Mouse (Mus musculus) cerebellum, adult (tissue): Measurements from ENCODE around the gene Extl1.

ENCODE experiments used
- ATAC-seq: cut with Nextera tagmentation; 2 replicates; pipeline ENCODE4 v1.9.2; 2017; ENCODE audit warnings: mild to moderate bottlenecking, moderate library complexity, mixed read lengths; ENCODE audit not compliant: insufficient number of reproducible peaks, low FRiP score, low TSS enrichment

The Extl1 gene

DNA sequence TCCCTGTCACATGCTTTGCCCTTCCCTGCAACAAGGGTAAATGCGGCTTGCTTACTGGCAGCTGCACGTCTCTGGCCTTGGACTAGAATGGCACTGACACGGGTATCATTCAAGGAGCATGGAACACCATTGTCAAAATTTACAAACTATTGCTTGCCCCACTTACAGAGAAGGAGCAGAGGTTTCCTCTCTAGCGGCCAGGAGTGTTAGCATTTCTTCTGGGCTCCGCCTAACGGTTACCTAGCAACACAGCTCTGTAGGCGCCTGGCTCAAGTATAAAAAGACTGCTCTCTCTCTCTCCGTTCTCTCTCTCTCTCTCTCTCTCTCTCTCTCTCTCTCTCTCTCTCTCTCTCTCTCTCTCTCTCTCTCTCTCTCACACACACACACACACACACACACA lies 8.9 kb upstream of the Extl1 start:
- no peak for ATAC-seq

DNA sequence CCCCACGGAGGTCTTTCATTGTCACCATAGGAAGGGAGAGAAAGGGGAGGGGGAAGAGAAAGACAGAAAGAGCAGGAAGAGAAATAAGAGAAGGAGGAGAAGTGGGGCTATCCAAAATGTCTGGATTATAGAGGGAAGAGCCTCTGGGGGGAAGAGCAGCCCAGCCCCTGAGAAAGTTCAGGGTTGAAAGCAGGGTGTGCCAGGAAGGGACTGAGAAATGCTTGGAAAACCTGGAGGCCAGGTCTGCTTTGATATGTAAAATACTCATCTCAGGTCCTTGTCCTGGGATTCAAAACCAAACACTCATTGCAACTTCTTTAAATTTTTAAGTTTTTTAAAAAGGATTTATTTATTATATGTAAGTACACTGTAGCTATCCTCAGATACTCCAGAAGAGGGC lies 8.0 kb upstream of the Extl1 start:
- ATAC-seq, result no peak

- no peak for ATAC-seq
Measured at GRCm38 (mm10) chr4:134388397-134388796, 4.7 kb upstream of the Extl1 start.

GRCm38 (mm10) chr4:134387268-134387667 lies 3.6 kb upstream of the Extl1 start:
- no peak for ATAC-seq

GRCm38 (mm10) chr4:134379510-134379909 lies 4.1 kb downstream of the Extl1 start:
- ATAC-seq, result no peak

DNA sequence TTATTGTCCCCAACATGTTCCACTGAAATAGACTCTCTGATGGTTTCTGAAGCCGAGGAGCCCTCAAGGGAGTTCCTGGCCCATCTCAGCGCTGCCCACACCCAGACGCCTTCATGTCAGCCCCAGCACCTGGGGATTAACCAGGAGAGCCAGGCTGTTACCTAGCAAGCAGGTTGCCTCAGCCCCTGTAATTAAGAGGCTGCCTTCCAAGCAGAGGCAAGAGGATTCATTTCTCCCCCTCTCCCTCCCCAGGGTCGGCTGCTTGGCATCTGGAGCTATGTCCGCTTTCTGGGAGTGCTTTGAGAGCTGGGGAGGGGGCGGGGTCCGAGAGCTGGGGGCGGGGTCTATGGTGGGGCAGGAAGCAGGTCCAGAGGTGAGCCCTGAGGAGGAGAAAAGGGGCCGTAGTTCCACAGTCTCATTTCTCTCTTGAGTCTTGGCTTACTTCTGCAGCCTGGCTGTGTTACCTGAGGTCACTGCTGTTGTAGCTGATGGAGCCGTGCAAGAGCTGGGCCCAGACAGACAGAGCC lies 5.5 kb downstream of the Extl1 start:
- ATAC-seq, result no peak

- ATAC-seq, result no peak
Measured at GRCm38 (mm10) chr4:134374306-134374705, 9.3 kb downstream of the Extl1 start.

DNA sequence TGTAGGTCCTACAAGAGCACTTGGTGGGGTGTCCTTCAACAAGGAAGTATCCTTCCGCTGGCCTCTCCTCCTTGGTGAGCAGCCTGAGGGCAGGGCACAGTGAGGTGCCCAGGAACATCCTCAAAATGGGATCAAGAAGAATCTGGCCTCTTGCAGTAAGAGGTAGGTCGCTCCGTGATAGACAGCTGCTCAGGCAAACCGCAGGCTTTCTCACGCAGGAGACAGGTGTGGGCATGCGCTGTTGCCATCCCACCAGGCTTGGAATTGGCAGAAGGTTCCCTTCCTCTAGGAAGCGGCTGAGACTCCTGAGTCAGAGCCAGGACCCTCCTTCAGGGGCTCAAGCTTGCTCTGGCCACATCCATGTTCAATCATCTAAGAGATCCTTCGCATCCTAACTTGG lies 10.4 kb downstream of the Extl1 start:
- ATAC-seq, result no peak

- peak; percentile 82; the same call in 1 of the 2 replicates for ATAC-seq
Measured at GRCm38 (mm10) chr4:134372294-134372747, 11.3 kb downstream of the Extl1 start.

GRCm38 (mm10) chr4:134371316-134371855 lies 12.3 kb downstream of the Extl1 start:
- 0 out of 2 replicates have a peak, but pooled peaks have one; percentile 11 for ATAC-seq

GRCm38 (mm10) chr4:134370649-134371221 lies 12.9 kb downstream of the Extl1 start:
- peak; percentile 7; the same call in 1 of the 2 replicates for ATAC-seq

DNA sequence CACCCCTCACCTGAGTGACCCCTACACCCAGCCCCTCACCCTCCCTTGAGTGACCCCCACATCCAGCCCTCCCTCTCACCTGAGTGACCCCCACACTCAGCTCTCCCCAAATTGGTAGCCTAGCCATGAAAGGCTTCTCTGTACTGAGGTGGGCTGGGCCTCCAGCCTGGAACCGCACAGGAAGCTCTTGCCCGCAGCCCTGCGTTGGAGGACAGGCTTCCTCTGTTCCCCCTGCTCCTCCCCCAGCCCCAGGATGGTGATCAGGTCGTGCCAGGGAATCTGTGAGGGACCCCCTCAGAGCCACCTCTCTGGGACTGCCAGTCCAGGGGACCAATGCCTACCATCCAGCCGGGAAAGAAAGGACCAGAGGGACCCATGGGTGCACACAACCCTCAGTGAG lies 18.4 kb downstream of the Extl1 start:
- ATAC-seq, result no peak

DNA sequence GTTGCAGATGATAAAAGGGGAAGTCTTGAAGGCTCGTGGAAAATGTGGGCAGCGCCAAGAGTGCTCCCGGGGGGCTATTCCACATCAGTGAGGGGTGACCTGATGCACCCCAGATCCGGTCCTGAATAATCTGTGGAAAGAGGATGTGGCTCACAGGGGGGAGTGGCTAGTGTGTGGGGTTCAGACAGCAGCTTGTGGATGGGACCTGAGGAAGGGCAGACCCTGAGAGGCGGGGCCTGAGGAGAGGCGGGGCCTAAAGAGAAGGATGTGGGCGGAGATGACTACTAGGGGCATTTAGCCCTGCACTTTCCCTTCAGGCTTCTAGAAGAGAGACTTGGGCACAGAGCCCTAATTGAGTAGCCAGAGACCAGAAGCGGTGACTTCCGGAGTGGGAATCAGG lies 21.1 kb downstream of the Extl1 start:
- no peak for ATAC-seq

GRCm38 (mm10) chr4:134362124-134362523 lies 21.5 kb downstream of the Extl1 start:
- ATAC-seq, result no peak

GRCm38 (mm10) chr4:134361215-134361614 lies 22.4 kb downstream of the Extl1 start:
- ATAC-seq, result no peak

DNA sequence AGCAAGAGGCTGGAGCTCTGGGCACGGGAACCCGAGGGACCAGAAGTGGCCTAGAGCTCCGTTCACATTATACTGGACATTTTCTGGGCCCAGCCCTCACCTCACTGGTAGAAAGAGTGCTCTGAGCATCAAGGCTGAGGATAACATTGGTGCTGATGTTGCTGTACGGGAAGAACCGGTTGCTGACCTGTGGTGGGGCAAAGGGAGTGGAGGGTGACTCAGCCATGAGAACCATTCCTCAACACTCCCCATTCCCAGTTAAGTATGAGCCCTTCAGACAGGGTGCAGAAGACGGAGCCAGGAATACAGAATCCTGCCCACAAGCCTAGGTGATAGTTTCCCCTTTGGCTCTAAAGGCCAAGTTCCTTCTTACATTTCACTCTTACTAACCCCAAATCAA lies 24.0 kb downstream of the Extl1 start:
- no peak for ATAC-seq

- no peak for ATAC-seq
Measured at GRCm38 (mm10) chr4:134357461-134357771, 26.2 kb downstream of the Extl1 start.

GRCm38 (mm10) chr4:134356591-134357460 lies 26.8 kb downstream of the Extl1 start:
- peak; percentile 59; the same call in 1 of the 2 replicates for ATAC-seq

- ATAC-seq, result no peak
Measured at GRCm38 (mm10) chr4:134355841-134356452, 27.7 kb downstream of the Extl1 start.

DNA sequence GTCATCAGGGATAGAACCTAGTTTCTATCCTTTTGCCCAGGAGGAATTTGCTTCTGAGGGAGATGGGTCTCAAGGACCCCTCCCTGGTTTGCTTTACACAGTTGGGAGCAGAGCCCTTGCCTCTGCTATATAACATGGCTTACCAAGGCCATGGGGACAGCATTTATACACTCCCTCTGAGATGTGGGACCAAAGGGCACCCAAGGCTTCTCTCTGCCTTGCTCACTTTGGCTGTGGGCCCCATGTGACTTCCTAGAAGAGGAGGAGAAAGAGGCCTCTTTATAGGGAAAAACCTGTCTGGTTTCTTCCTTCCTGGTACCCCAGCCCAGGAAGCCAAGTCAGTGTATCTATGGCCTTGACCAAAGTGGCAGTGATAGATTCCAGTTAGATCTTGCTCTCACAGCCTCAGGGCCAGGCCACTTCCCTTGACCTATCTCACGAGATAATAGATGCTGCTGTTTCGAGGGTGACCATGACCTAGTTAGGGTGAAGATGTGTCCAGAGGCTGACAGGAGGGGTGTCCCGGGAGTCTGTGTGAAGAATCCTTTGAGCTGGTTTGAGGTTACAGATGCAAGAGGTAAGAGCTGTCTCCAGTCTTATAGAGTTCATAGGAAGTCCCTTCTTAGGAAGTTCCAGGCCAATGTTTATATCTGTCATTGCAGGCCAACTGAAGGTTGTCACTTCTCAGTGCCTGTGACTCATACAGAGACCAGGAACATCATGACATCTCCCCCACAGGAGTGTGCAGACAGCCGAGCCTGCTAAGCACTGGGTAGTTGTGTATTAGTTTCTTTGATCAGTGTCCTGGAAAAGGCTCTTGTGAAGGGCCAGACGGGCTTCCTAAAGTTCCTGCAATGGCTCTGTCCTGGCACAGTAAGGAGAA lies 29.9 kb downstream of the Extl1 start:
- ATAC-seq, result no peak
